Mouse (Mus musculus): ENCODE data around the gene Pip4k2a. TPM values are rescaled to one million over a fixed set of nuclear protein-coding genes. Genes with fewer than 3 reads are reported as not detected.
"Not testable (repeated sequence)": the region's sequence is repeated elsewhere in the genome, so short reads cannot be mapped to it uniquely, and the experiment has no call there.

Pip4k2a gene
- polyA plus RNA-seq (2015; fragmentation: Nextera tagmentation; extraction: Ambion mirVana) = 8.2 and 10.0 TPM in 2 replicates

- Histone ChIP-seq H3K27me3 (no peaks in the 10 kb centered on the region), H3K4me2 (peak within 1 kb of the TSS; percentile 93), H3K9ac (peak within 1 kb of the TSS; percentile 57), H3K36me3 (no peaks in the 10 kb centered on the region), H3K9me3 (no peaks in the 10 kb centered on the region), H3K27ac (peak within 1 kb of the TSS; percentile 89), H3K4me3 (peak within 1 kb of the TSS; percentile 76), H3K4me1 (peaks cover 10% of the 10 kb centered on the region)
- ATAC-seq (ENCODE audit: insufficient number of reproducible peaks, low FRiP score, low TSS enrichment, low read depth) = peak; percentile 95
- under 1% methylated on average over 66 of the region's 66 CpGs for WGBS
Measured at GRCm38 (mm10) chr2:18998054-18998478, at the start of gene Pip4k2a, which contains the start of gene 4930426L09Rik. Pip4k2a (minus strand) TSS chr2:18998126. 4930426L09Rik (plus strand) TSS chr2:18998343.

GRCm38 (mm10) chr2:19037907-19038570 is 40.1 kb upstream of the Pip4k2a start:
- Histone ChIP-seq H3K4me2 (no peak overlapping the region), H3K9ac (no peak overlapping the region), H3K9me3 (no peaks in the 10 kb centered on the region), H3K27ac (no peak overlapping the region), H3K36me3 (no peaks in the 10 kb centered on the region), H3K4me3 (no peak overlapping the region), H3K4me1 (no peaks in the 10 kb centered on the region), H3K27me3 (no peaks in the 10 kb centered on the region)
- ATAC-seq (ENCODE audit: insufficient number of reproducible peaks, low FRiP score, low TSS enrichment, low read depth) = no peak
- 66% methylated on average over 4 of the region's 4 CpGs for WGBS

GRCm38 (mm10) chr2:19037430-19037829 is 39.5 kb upstream of the Pip4k2a start:
- no peaks in the 10 kb centered on the region for H3K4me1 ChIP-seq
- no peaks in the 10 kb centered on the region for H3K9me3 ChIP-seq
- WGBS = 50% methylated on average over 4 of the region's 4 CpGs

GRCm38 (mm10) chr2:19024807-19025206 is 26.9 kb upstream of the Pip4k2a start:
- 84% methylated on average over 2 of the region's 2 CpGs for WGBS
- no peaks in the 10 kb centered on the region for H3K27me3 ChIP-seq
- ATAC-seq (ENCODE audit: insufficient number of reproducible peaks, low FRiP score, low TSS enrichment, low read depth) = no peak
- H3K9me3 ChIP-seq = no peaks in the 10 kb centered on the region
- H3K9ac ChIP-seq = no peak overlapping the region
- no peaks in the 10 kb centered on the region for H3K36me3 ChIP-seq
- H3K4me2 ChIP-seq = no peak overlapping the region
- H3K4me3 ChIP-seq = no peak overlapping the region
- H3K4me1 ChIP-seq = no peaks in the 10 kb centered on the region
- H3K27ac ChIP-seq = no peak overlapping the region

More at GRCm38 (mm10) chr2:19037430-19037829, 39.5 kb upstream of the Pip4k2a start:
- ATAC-seq (ENCODE audit: insufficient number of reproducible peaks, low FRiP score, low TSS enrichment, low read depth) = no peak
- H3K4me3 ChIP-seq = no peak overlapping the region
- H3K27me3 ChIP-seq = no peaks in the 10 kb centered on the region
- H3K27ac ChIP-seq = no peak overlapping the region
- no peaks in the 10 kb centered on the region for H3K36me3 ChIP-seq
- H3K4me2 ChIP-seq = no peak overlapping the region
- H3K9ac ChIP-seq = no peak overlapping the region

- no peak overlapping the region for H3K27ac ChIP-seq
- no peak overlapping the region for H3K4me3 ChIP-seq
- H3K9ac ChIP-seq = no peak overlapping the region
- H3K4me1 ChIP-seq = no peaks in the 10 kb centered on the region
- H3K4me2 ChIP-seq = no peak overlapping the region
- WGBS = 81% methylated on average over 2 of the region's 2 CpGs
- no peak for ATAC-seq (ENCODE audit: insufficient number of reproducible peaks, low FRiP score, low TSS enrichment, low read depth)
- no peaks in the 10 kb centered on the region for H3K9me3 ChIP-seq
- no peaks in the 10 kb centered on the region for H3K36me3 ChIP-seq
- H3K27me3 ChIP-seq = no peaks in the 10 kb centered on the region
Measured at GRCm38 (mm10) chr2:19018034-19018433, 20.1 kb upstream of the Pip4k2a start.

- Histone ChIP-seq H3K9me3 (no peaks in the 10 kb centered on the region), H3K4me1 (no peaks in the 10 kb centered on the region), H3K36me3 (no peaks in the 10 kb centered on the region), H3K4me3 (no peak overlapping the region), H3K9ac (no peak overlapping the region), H3K27ac (no peak overlapping the region), H3K27me3 (no peaks in the 10 kb centered on the region), H3K4me2 (no peak overlapping the region)
- ATAC-seq (ENCODE audit: insufficient number of reproducible peaks, low FRiP score, low TSS enrichment, low read depth) = no peak
- 90% methylated on average over 1 of the region's 1 CpGs for WGBS
Measured at GRCm38 (mm10) chr2:19016839-19017238, 18.9 kb upstream of the Pip4k2a start.

- Histone ChIP-seq H3K4me3 (no peak overlapping the region), H3K27ac (no peak overlapping the region), H3K9ac (no peak overlapping the region), H3K9me3 (no peaks in the 10 kb centered on the region), H3K4me2 (no peak overlapping the region), H3K4me1 (no peaks in the 10 kb centered on the region), H3K36me3 (no peaks in the 10 kb centered on the region), H3K27me3 (no peaks in the 10 kb centered on the region)
- no peak for ATAC-seq (ENCODE audit: insufficient number of reproducible peaks, low FRiP score, low TSS enrichment, low read depth)
- WGBS = 83% methylated on average over 5 of the region's 5 CpGs
Measured at GRCm38 (mm10) chr2:19016348-19016747, 18.4 kb upstream of the Pip4k2a start.

- H3K9me3 ChIP-seq = no peaks in the 10 kb centered on the region
- H3K4me1 ChIP-seq = no peaks in the 10 kb centered on the region
- H3K4me3 ChIP-seq = no peak overlapping the region
- no peaks in the 10 kb centered on the region for H3K27me3 ChIP-seq
- H3K9ac ChIP-seq = no peak overlapping the region
- no peak for ATAC-seq (ENCODE audit: insufficient number of reproducible peaks, low FRiP score, low TSS enrichment, low read depth)
- no peak overlapping the region for H3K27ac ChIP-seq
- no peaks in the 10 kb centered on the region for H3K36me3 ChIP-seq
- WGBS = 78% methylated on average over 6 of the region's 6 CpGs
- no peak overlapping the region for H3K4me2 ChIP-seq
Measured at GRCm38 (mm10) chr2:19011443-19011842, 13.5 kb upstream of the Pip4k2a start.

- not testable (repeated sequence) for H3K27ac ChIP-seq; H3K9me3 ChIP-seq; H3K27me3 ChIP-seq; H3K4me3 ChIP-seq; ATAC-seq (ENCODE audit: insufficient number of reproducible peaks, low FRiP score, low TSS enrichment, low read depth); H3K4me2 ChIP-seq; H3K36me3 ChIP-seq; H3K4me1 ChIP-seq; H3K9ac ChIP-seq
- WGBS = 77% methylated on average over 1 of the region's 1 CpGs
Measured at GRCm38 (mm10) chr2:19010541-19010940, 12.6 kb upstream of the Pip4k2a start.

GRCm38 (mm10) chr2:19007580-19007979 is 9.7 kb upstream of the Pip4k2a start:
- Histone ChIP-seq H3K4me1 (no peaks in the 10 kb centered on the region), H3K9ac (no peak overlapping the region), H3K4me3 (no peak overlapping the region), H3K4me2 (no peak overlapping the region), H3K27me3 (no peaks in the 10 kb centered on the region), H3K36me3 (no peaks in the 10 kb centered on the region), H3K9me3 (no peaks in the 10 kb centered on the region), H3K27ac (no peak overlapping the region)
- 54% methylated on average over 4 of the region's 4 CpGs for WGBS
- ATAC-seq (ENCODE audit: insufficient number of reproducible peaks, low FRiP score, low TSS enrichment, low read depth) = no peak

- Histone ChIP-seq H3K4me3 (no peak overlapping the region), H3K4me1 (no peaks in the 10 kb centered on the region), H3K27ac (no peak overlapping the region), H3K9me3 (no peaks in the 10 kb centered on the region), H3K36me3 (no peaks in the 10 kb centered on the region), H3K9ac (no peak overlapping the region), H3K27me3 (no peaks in the 10 kb centered on the region), H3K4me2 (no peak overlapping the region)
- no peak for ATAC-seq (ENCODE audit: insufficient number of reproducible peaks, low FRiP score, low TSS enrichment, low read depth)
- WGBS = 88% methylated on average over 7 of the region's 7 CpGs
Measured at GRCm38 (mm10) chr2:19006124-19006523, 8.2 kb upstream of the Pip4k2a start.

- no peak overlapping the region for H3K4me3 ChIP-seq
- 75% methylated on average over 10 of the region's 10 CpGs for WGBS
- H3K27ac ChIP-seq = no peak overlapping the region
- no peak for ATAC-seq (ENCODE audit: insufficient number of reproducible peaks, low FRiP score, low TSS enrichment, low read depth)
- H3K4me1 ChIP-seq = no peaks in the 10 kb centered on the region
- no peak overlapping the region for H3K4me2 ChIP-seq
- no peaks in the 10 kb centered on the region for H3K36me3 ChIP-seq
- no peak overlapping the region for H3K9ac ChIP-seq
- H3K9me3 ChIP-seq = no peaks in the 10 kb centered on the region
- H3K27me3 ChIP-seq = no peaks in the 10 kb centered on the region
Measured at GRCm38 (mm10) chr2:19004801-19005200, 6.9 kb upstream of the Pip4k2a start.

Measured in limb, embryonic 15.5 days (tissue).